Mouse (Mus musculus) kidney, adult 8-10 months (tissue): ENCODE measurements around the gene Smarca2.
"Not testable (repeated sequence)": the region's sequence is repeated elsewhere in the genome, so short reads cannot be mapped to it uniquely, and the experiment has no call there.

Experiments used
- DNase-seq, 2 experiments: peaks; one replicate each; pipeline ENCODE4 v3.0.0; 2022

Gene Smarca2

GRCm38 (mm10) chr19:26704545-26705209 lies 99.8 kb downstream of the Smarca2 start:
- DNase-seq = no peak

GRCm38 (mm10) chr19:26706910-26707309 lies 102.1 kb downstream of the Smarca2 start:
- no peak for DNase-seq

DNA sequence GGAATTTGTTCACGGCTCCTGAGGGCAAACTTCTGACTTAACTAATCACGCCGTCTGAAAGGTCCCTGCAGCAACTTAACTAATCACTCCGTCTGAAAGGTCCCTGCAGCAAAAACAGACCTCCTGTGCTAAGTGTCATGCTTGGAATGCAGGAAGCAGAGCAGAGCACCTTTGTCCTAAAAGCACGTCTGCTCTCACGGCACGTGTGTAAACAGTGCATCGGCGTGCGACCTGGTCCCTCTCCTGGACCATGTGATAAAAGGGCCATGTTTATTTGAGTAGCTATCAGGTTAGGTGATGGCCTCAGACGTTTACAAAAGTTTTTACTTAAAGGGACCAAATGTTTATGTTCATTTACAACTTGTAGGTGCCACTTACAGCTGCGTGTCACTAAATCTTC lies 104.2 kb downstream of the Smarca2 start:
- DNase-seq = no peak

GRCm38 (mm10) chr19:26711268-26711667 lies 106.4 kb downstream of the Smarca2 start:
- peak in 1 of 2 experiments; percentile 38 for DNase-seq

- no peak for DNase-seq
Measured at GRCm38 (mm10) chr19:26716217-26716616, 111.4 kb downstream of the Smarca2 start.

DNA sequence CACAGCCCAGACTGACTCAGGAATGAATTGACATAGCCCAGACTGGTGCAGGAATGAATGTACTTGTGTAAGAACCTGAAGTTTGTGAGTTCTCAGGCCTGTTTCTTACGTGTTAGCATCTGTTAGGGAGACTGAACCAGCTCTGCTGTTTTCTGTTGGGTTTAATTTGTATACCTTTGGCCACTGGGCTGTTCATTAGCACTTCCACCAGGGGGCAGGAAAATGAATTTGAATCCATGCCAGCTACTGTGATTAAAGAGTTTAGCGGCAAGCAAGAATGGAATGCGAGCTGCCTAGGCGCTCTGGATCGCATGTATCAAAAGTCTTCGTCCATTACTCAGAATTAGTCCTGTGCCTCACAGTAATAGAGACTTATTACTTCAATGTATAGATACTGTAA lies 113.4 kb downstream of the Smarca2 start:
- peak; percentile 71 to 75 for DNase-seq

DNA sequence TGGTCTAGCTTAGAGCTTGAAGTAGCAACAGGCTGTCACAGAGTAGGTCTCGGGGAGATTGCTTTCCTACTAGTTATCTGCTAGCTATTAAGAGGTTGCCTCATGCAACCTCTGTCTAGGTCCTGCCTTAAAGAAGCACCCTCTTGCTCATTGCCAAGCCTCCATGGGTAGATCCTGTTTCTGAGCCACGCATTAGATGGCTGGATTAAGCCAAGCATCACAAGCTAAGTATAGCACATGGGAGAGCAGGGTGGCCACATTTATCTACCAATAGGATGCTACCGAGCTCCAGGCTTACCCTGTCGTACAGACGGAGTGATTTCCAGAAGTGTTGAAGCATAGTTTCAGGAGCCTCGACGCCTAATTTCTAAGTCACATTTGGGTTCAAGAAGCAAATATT lies 114.3 kb downstream of the Smarca2 start:
- DNase-seq = no peak

DNA sequence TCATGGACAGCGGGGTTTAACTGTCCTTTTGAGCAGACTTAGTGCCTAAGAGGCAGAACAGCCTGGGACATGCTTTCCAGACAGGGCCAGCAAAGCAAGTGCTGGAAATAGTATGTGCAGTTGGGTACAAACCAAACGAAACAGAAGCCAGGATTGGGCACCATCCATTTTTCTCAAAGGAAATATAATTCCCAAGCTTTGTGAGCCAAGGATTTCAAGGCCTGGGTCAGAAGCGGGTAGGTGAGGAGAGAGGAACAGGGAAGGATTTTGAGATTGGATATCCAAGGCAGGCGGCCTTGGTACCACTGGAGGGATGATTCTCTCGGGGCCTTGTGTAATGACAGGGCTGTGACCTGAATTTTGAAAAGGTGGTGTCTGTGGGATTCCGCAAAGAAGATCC lies 116.9 kb downstream of the Smarca2 start:
- DNase-seq = no peak

DNA sequence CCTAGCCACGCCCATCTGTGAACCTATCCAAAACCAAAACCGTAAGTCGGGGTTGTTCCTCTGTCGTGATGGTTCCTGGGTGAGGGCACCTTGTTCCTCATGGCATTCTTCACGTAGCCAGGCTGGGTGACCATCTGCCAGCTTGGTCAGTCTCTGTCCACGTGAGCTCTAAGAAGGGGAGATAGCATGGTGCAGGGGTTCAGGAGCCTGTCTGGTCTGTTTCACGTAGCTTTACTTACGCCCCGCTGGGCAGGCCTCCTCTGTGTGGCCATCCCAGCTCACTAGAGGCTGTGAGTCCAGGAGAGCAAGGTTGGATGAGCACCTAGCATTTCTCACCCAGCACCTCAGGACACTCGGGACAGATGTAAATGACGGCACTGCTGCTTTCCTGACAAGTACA lies 119.0 kb downstream of the Smarca2 start:
- no peak for DNase-seq

DNA sequence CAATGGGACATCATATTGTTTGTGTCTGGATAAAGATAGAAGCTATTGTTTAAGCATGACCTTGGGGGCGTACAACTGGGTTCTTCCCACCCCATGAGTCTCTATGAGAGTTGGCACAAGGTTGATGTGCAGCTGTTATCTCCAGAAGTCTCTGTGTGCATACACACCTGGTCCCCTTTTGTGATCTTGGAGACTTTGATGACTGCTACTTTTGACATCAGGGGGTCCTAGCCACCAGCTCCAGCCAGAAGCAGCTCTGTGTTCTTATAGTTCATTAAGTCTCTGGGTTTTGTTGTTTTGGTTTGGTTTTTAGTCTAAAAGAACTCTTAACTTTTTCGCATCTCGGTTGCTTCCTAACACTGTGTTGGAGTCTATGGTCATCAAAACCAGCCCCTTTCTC lies 119.8 kb downstream of the Smarca2 start:
- no peak for DNase-seq

GRCm38 (mm10) chr19:26727796-26728195 lies 122.9 kb downstream of the Smarca2 start:
- no peak for DNase-seq

GRCm38 (mm10) chr19:26730486-26730885 lies 125.6 kb downstream of the Smarca2 start:
- peak in 1 of 2 experiments; percentile 31 for DNase-seq

DNA sequence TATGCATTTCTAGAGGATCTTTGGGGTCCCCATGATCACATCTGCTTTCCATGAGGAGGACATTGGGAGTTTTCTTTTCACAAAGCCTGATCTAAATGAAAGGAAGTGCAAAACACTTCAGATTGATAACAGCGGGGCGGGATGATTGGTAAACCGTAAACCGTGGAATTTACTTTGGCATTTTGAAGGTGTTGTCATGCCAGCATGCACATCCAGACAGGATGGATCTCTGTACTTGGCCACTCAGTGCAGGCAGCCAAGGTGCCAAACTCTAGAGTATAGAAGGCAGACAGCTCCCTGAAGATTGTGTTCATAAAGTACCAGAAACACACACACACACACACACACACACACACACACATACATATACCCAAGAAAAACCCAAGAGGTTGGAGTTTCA lies 126.3 kb downstream of the Smarca2 start:
- DNase-seq = no peak

DNA sequence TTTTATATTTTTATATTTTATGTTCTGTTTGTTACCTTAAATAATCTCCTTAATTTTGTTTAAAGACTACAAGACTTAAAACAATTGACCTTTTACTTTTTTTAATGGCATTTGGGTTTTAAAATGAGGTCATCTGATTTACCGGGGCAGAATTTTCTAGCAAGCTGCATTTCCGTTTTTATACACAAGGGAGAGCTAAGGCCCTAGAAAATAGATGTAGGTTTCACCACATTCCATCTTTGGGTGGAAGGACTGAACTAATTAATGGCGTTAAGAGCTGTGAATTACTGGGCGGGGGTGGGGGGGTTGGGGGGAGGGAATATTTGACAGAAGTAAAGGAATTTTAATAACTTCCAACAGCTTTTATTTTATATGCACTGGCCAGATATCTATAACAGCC lies 127.0 kb downstream of the Smarca2 start:
- no peak for DNase-seq

DNA sequence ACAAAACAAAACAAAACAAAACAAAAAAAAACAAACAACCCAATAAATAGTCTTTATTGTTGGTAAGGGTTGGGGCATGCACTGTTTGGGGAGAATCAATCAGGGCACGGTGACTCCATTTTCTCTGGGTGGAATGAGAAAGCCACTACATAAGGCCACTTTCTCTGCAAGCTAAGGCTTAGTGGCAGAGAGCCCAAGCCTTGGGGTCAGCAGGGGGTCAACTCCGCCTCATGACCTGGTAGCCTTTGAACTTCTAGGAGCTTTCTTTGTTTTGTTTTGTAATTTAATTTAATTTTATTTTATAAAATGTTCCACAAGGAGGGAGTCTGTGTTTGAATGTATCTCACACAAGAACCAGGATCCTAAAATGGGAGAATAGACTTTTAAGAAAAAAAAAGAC lies 128.2 kb downstream of the Smarca2 start:
- DNase-seq = peak in 1 of 2 experiments; percentile 51

GRCm38 (mm10) chr19:26733546-26734100 lies 128.8 kb downstream of the Smarca2 start:
- DNase-seq = peak; percentile 33 to 37

DNA sequence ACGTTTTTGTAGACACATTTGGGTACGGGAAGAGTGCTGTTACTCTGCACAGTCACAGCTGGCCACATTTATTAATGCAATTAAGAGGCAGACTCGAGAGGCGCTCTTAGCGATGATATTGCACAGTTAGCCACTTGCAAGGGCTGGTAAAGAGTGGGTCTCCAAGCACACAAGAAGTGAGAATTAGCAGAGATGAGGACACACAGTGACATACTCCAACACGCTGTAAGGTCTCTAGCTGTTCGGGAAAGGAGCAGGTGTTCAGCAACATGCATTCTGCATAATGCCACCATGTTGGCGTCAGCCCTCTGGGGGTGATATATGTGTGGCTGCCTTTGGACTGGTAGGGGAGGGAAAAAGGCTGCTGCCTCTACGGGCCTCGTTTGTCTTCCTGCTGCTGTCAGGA lies 129.9 kb downstream of the Smarca2 start:
- DNase-seq = no peak

DNA sequence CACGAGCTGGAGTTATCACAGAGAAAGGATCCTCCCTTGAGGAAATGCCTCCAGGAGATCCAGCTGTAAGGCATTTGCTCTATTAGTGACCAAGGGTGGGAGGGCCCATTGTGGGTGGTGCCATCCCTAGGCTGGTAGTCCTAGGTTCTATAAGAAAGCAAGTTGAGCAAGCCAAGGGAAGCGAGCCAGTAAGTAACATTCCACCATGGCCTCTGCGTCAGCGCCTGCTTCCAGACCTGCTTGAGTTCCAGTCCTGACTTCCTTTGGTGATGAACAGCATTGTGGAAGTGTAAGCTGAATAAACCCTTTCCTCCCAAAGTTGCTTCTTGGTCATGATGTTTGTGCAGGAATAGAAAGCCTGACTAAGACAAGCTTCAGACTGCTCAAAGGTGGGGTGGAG lies 140.2 kb downstream of the Smarca2 start:
- DNase-seq = not testable (repeated sequence)

DNA sequence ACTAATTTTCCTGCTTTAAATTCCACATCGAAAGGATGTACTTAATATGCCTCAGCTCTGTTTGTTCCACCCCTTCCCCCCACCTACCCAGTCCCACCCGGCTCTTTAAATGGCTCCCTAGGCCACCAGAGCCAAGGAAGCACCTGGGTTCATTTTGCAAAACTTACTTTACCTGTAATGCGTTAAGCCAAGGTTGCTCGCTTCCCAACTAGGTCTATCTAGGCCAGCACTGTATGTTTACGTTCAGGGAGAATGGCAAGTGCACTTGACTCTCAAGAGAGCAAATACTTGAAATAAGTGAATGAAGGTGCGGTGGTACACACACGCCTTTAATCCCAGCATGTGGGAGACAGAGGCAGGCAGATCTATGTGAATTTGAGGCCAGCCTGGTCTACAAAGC lies 140.7 kb downstream of the Smarca2 start:
- no peak for DNase-seq

GRCm38 (mm10) chr19:26746290-26746689 lies 141.4 kb downstream of the Smarca2 start:
- no peak for DNase-seq

GRCm38 (mm10) chr19:26746709-26747467 lies 142.0 kb downstream of the Smarca2 start:
- no peak for DNase-seq

DNA sequence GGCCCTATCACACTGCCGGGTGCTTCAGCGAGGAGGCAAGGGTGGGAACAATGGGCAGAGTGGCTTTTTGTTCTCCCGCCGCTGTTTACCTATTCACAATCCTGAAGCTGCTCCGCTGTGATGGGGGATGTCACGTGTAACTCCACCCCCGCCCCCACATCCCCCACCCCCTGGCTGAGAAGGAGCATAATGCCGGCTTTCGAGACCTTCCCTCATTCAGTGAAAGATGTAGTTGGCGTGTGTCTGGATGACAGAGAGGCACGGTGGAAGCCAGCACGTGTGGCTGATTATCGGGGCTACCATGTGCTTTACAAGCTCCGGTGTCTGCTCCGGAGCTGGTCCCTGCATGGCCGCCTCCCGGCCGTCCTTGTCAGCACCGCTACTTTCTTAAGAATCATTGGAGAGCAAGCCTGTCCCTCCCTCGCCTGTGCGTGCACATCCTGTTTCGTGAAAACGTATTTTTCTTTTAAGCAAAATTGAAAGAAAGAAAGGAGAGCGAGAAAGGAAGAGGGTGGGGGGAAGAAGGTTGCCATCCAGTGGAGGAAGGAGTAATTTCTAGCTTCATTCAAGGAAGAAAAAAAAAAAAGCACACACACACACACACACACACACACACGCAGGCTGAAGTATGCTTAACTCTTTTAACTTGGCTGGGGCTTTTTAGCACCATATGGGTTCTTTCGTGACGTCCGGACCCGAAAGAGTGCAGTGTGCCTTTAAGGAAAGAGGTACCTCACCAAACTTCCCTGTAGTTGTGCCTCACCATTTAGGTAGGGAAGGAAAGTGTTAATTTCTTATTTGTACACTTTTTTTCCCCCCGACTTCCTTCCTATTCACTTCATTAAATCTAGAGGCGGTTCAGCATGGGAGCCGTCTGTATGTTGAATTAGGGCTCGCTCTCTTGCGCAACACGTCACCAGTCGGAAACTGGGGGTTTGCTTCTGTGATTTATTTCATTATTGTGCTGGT lies 143.0 kb downstream of the Smarca2 start:
- DNase-seq = peak; percentile 60 to 72

DNA sequence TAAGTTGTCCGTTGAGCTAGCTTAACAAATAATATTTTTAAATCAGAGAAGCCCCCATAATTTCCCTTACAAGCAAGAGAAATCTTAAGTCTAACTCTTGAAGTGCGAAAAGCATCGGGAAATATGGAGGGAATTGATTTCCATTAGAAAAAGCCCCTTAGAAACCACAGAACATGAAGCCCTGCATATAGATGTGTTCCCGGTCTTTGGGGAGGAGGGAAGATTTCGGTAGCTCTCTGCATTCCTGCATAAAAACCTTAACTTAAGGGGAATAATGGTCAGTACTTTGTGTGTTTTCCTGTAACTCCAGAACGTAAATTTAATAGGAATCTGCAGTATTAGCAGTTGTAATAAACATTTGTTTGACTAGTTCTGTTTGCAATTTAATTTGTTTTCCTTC lies 143.8 kb downstream of the Smarca2 start:
- DNase-seq = no peak
